Mouse (Mus musculus): ENCODE data around the gene Tnfaip6.

Gene Tnfaip6

DNA sequence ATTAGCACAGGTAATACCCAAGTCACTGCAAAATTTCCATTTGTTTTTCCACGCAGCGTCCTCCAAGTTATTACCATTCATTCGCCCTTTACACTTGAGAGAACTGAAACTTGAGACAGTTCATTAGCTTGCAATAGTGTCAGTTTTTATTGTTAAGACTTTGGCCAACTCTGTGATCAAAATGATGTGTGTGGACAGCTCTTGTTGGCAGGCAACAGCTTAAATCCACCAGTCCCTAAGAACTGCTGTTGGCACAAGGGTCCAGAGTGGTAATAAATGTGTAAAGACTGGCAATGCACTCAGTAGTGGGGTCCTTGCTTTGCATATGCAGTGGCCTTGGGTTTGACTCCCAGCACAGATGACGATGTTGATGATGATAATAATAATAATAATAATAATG, 14.5 kb downstream of the Tnfaip6 start:
- peak; percentile 22 for DNase-seq (ENCODE audit: low spot score)

GRCm38 (mm10) chr2:52053502-52053901, 15.7 kb downstream of the Tnfaip6 start:
- DNase-seq (ENCODE audit: low spot score), result no peak

GRCm38 (mm10) chr2:52055616-52056015, 17.8 kb downstream of the Tnfaip6 start:
- no peak for DNase-seq (ENCODE audit: low spot score)

DNA sequence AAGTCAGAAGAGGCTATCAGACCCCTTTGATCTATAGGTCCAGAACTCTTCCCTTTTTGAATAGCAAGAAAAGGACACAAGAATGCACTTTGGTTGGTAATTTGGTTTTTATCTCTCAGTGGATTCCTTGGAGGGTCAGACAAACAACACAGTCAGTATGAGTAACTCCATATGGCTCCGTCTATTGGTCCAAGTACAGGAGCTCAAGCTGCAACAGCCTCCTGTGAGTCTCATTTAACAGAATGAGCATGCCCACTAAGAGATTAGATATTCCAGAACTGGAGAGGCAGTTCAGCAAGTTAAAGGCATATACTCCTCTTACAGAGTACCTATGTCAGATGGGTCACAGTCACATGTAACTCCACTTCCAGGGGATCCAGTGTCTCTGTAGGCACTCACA, 19.3 kb downstream of the Tnfaip6 start:
- no peak for DNase-seq (ENCODE audit: low spot score)

- DNase-seq (ENCODE audit: low spot score), result no peak
Observed at GRCm38 (mm10) chr2:52057681-52058080, 19.9 kb downstream of the Tnfaip6 start.

GRCm38 (mm10) chr2:52068641-52069040, 30.8 kb downstream of the Tnfaip6 start:
- DNase-seq (ENCODE audit: low spot score), result peak; percentile 48

DNA sequence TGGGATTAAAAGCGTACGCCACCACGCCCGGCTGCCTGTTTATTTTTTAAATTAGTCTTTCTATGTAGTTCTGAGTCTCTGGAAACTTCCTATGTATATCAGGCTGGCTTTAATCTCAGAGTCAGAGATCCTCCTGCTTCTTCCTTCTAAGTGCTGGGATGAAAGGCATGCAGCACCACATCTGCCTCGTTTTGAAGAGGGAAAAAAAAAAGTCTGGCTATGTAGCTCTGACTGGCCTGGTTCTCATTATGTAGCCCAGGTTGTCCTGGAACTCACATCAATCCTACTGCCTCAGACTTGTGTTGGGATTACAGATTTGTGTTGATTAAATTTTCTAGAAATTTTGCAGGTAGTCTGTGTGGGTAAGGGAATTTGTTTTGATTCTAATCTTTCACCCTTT, 33.0 kb downstream of the Tnfaip6 start:
- no peak for DNase-seq (ENCODE audit: low spot score)

GRCm38 (mm10) chr2:52071241-52071991, 33.6 kb downstream of the Tnfaip6 start:
- no peak for DNase-seq (ENCODE audit: low spot score)

GRCm38 (mm10) chr2:52072065-52072490, 34.3 kb downstream of the Tnfaip6 start:
- no peak for DNase-seq (ENCODE audit: low spot score)

GRCm38 (mm10) chr2:52072491-52073140, 34.8 kb downstream of the Tnfaip6 start, which contains the start of gene Rif1:
Gene Rif1 (plus strand): TSS chr2:52072832.
- peak; percentile 78 for DNase-seq (ENCODE audit: low spot score)

GRCm38 (mm10) chr2:52073141-52073904, 35.5 kb downstream of the Tnfaip6 start:
- peak; percentile 37 for DNase-seq (ENCODE audit: low spot score)

- no peak for DNase-seq (ENCODE audit: low spot score)
Observed at GRCm38 (mm10) chr2:52078666-52079065, 40.9 kb downstream of the Tnfaip6 start.

DNA sequence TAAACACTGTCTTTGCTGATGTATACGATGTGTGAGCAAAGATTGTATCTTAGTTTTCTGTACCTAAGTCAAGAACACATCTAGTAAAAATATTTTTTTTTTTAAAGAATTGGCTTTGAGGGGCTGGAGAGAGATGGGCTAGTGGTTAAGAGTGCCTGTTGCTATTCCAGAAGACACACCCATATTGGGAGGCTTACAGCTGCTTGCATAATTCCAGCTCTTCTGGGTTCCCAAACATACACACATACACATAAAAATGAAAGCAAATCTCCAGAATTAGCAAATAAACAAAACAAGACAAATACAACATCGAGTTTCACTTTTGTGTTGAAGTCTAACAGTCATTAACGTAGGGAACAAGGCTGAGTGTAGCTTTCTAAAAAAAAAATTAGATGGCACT, 46.2 kb downstream of the Tnfaip6 start:
- DNase-seq (ENCODE audit: low spot score), result peak; percentile 74

GRCm38 (mm10) chr2:52084571-52084970, 46.8 kb downstream of the Tnfaip6 start:
- DNase-seq (ENCODE audit: low spot score), result peak; percentile 79
